In genomic region chr7:118995007-118995406, GRCm38 (mm10) we compare ENCODE assay signal across 8 mouse cellular contexts. TPM values are rescaled to one million over a fixed set of nuclear protein-coding genes. Genes with fewer than 3 reads are reported as not detected.
A peak's percentile ranks its signal among the peaks of the same experiment; 100 is the strongest.
DNase-seq lines count a peak whose midpoint lies in the region; ATAC-seq lines count a peak whose summit lies in the region.

Gprc5b (minus strand) TSS chr7:118995211.

- peak within 1 kb of the TSS; percentile 84 for H3K4me2 ChIP-seq in hindbrain, embryonic 11.5 days (replicated peaks; ENCODE audit: low read depth, low read length)

- no peaks in the 10 kb centered on the region for H3K36me3 ChIP-seq in hindbrain, embryonic 11.5 days (ENCODE audit: control insufficient read depth, insufficient read depth, low read length)

- peak; percentile 35 for DNase-seq in MN1 (ENCODE audit: low spot score)
- DNase-seq in cerebellum, adult 8-10 months, result peak; percentile 82
- peak in 1 of 2 experiments; percentile 73 for DNase-seq in frontal cortex, adult 2 months (ENCODE audit: extremely low spot score in 1 of 2, low spot score in 1 of 2)
- peak; percentile 95 for DNase-seq in hindbrain, embryonic 11.5 days (ENCODE audit: low spot score)
- DNase-seq in layer of hippocampus, postnatal 25 days (ENCODE audit: extremely low spot score in 1 of 2, low spot score in 1 of 2), result peak; percentile 58 to 65
- peak; percentile 93 for DNase-seq in lung, postnatal 36 days
- peak; percentile 74 for DNase-seq in retina, postnatal 7 days (ENCODE audit: low read depth, low spot score)
- peak; percentile 80 to 85 for DNase-seq in urinary bladder, adult 18-20 months (ENCODE audit: low spot score in 2 of 2)

- peaks cover 23% of the 10 kb centered on the region for H3K4me1 ChIP-seq in hindbrain, embryonic 11.5 days (replicated peaks; ENCODE audit: control insufficient read depth, insufficient read depth, low read length)

- no peaks in the 10 kb centered on the region for H3K9me3 ChIP-seq in hindbrain, embryonic 11.5 days (ENCODE audit: control insufficient read depth, low read length)

- no peaks in the 10 kb centered on the region for H3K27me3 ChIP-seq in hindbrain, embryonic 11.5 days (ENCODE audit: control insufficient read depth, insufficient read depth, low read length)

- peak within 1 kb of the TSS; percentile 91 for H3K9ac ChIP-seq in hindbrain, embryonic 11.5 days (ENCODE audit: low read depth, low read length)

- H3K27ac ChIP-seq in hindbrain, embryonic 11.5 days (ENCODE audit: low read depth, low read length), result peak within 1 kb of the TSS; percentile 90

- peak; percentile 86 for ATAC-seq in hindbrain, embryonic 11.5 days (ENCODE audit: low FRiP score)

- peak within 1 kb of the TSS; percentile 78 for H3K4me3 ChIP-seq in hindbrain, embryonic 11.5 days (ENCODE audit: low read depth, low read length)

- WGBS in hindbrain, embryonic 11.5 days, result under 1% methylated on average over 41 of the region's 44 CpGs

RNA-seq across cellular contexts. Expression of gene Gprc5b, which starts in this region (rescaled TPM):
- polyA plus RNA-seq in frontal cortex, adult 2 months (2012; rRNA removed), result 194 and 204 TPM in 2 replicates
- 27.2 and 30.3 TPM in 2 replicates for polyA plus RNA-seq in hindbrain, embryonic 11.5 days (2014; fragmentation: Nextera tagmentation; extraction: Ambion mirVana)
- total RNA-seq in layer of hippocampus, postnatal 25 days (2021), result 100 to 1,000 TPM; 110 to 125 TPM
